Mouse (Mus musculus): Measurements from ENCODE around the gene Zkscan7. TPM values are rescaled to one million over a fixed set of nuclear protein-coding genes. Genes with fewer than 3 reads are reported as not detected.

Zkscan7 gene
- polyA plus RNA-seq, 1 experiment = 0.40 TPM

DNA sequence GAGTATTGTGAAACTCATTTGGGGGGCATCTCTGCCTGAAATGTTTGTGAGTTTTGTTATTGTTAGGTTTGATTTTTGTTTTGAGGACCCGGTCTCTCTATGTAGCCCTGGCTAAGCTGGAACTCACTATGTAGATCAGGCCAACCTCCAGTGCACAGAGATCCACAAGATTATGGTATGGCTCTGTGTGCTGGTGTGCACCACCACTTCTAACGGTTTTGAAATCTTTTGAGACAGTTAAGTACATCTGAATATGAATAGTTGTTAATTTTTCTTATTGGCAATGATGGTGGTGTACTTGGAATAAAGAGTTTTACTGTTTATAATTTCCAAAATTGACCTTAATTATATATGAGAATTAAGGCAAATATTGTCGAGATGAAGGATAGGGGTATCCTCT, 37.0 kb downstream of the Zkscan7 start:
- TF ChIP-seq MAX (IDR thresholded peaks at IDR 0.05) = no peak
- TF ChIP-seq CTCF (IDR thresholded peaks at IDR 0.05; ENCODE audit: control insufficient read depth, insufficient read depth, insufficient read length) = no peak
- TF ChIP-seq MYOG (IDR thresholded peaks at IDR 0.05; ENCODE audit: control insufficient read depth, extremely low read depth, insufficient read length) = no peak
- no peak for TF ChIP-seq CEBPB (IDR thresholded peaks at IDR 0.05; ENCODE audit: low read depth)
- no peak for TF ChIP-seq USF1 (IDR thresholded peaks at IDR 0.05; ENCODE audit: low read depth)
- TF ChIP-seq MYOD1 (IDR thresholded peaks at IDR 0.05; ENCODE audit: control insufficient read depth, insufficient read length, low read depth) = no peak
- no peak for TF ChIP-seq FOSL1 (IDR thresholded peaks at IDR 0.05; ENCODE audit: insufficient read depth, low read length, poor library complexity, severe bottlenecking)
- Histone ChIP-seq H3K4me3 (ENCODE audit: insufficient read depth, poor library complexity, severe bottlenecking) (no peak overlapping the region), H3K36me3 (ENCODE audit: control insufficient read depth, insufficient read depth) (no peaks in the 10 kb centered on the region)

DNA sequence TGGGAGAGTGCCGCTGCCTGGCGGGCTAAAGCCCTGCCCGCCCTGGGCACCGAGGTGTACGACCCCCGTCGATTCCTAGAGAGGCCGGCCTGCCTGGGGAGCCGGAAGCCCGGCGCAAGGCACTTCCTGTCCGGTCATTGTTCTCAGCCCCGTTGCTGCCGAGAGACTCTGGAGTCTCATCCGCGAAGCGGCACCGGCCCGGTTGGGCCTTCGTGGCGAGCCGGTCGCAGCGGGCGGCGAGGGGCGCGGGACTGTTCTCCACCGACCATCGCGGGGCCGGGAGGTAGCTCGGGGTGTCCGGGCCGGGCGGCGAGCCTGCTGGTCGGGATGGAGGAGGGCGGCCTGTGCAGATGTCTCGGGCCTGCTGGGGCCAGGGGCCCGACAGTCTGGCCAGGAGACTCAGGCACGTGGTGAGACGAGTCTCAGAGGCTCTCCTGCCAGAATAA, 37.5 kb downstream of the Zkscan7 start, which contains the start of gene Zfp105:
Zfp105 (plus strand) TSS at position 137 of the 446 bp plus-strand sequence.
- no peak for TF ChIP-seq MYOD1 (IDR thresholded peaks at IDR 0.05; ENCODE audit: control insufficient read depth, insufficient read length, low read depth)
- no peak for TF ChIP-seq MYOG (IDR thresholded peaks at IDR 0.05; ENCODE audit: control insufficient read depth, extremely low read depth, insufficient read length)
- TF ChIP-seq CEBPB (IDR thresholded peaks at IDR 0.05; ENCODE audit: low read depth) = no peak
- TF ChIP-seq CTCF (IDR thresholded peaks at IDR 0.05; ENCODE audit: control insufficient read depth, insufficient read depth, insufficient read length) = no peak
- no peak for TF ChIP-seq MAX (IDR thresholded peaks at IDR 0.05)
- TF ChIP-seq USF1 (IDR thresholded peaks at IDR 0.05; ENCODE audit: low read depth) = no peak
- TF ChIP-seq FOSL1 (IDR thresholded peaks at IDR 0.05; ENCODE audit: insufficient read depth, low read length, poor library complexity, severe bottlenecking) = no peak
- H3K36me3 ChIP-seq (ENCODE audit: control insufficient read depth, insufficient read depth) = no peaks in the 10 kb centered on the region
- no peaks in the 10 kb centered on the region for H3K79me2 ChIP-seq (ENCODE audit: control insufficient read depth, insufficient read depth)
- no peaks in the 10 kb centered on the region for H3K79me3 ChIP-seq (ENCODE audit: low read depth)
- H3ac ChIP-seq (ENCODE audit: control insufficient read depth, insufficient read length, low read depth) = no peak within 1 kb of the TSS
- H3K4me3 ChIP-seq (ENCODE audit: insufficient read depth, poor library complexity, severe bottlenecking) = no peak within 1 kb of the TSS
- H3K27me3 ChIP-seq (ENCODE audit: control insufficient read depth, insufficient read depth, insufficient read length) = peaks cover 21% of the 10 kb centered on the region

More for the DNA sequence above, 37.0 kb downstream of the Zkscan7 start:
- H3K27me3 ChIP-seq (ENCODE audit: control insufficient read depth, insufficient read depth, insufficient read length) = peaks cover 24% of the 10 kb centered on the region
- H3ac ChIP-seq (ENCODE audit: control insufficient read depth, insufficient read length, low read depth) = no peak overlapping the region
- H3K79me2 ChIP-seq (ENCODE audit: control insufficient read depth, insufficient read depth) = no peaks in the 10 kb centered on the region
- no peaks in the 10 kb centered on the region for H3K79me3 ChIP-seq (ENCODE audit: low read depth)

DNA sequence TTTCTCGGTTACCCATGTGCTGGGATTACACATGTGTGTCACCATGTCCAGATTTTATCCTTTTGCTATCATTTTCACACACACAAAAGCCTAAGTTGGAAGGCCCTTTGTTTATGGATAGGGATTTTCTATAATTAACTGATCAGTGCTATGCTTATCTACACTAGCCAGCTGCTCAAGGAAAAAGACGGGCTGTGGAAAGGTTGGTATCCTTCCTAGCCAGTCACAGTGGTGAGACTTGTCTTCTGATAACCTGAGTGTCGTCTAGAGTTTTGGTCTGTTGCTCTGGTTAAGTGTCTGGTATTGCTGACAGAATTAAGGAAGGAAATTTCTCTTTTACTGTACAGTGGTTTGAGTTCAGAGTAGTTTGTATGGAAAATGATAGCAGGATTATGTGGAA, 43.4 kb downstream of the Zkscan7 start:
- Histone ChIP-seq H3K79me3 (ENCODE audit: low read depth) (no peaks in the 10 kb centered on the region), H3K79me2 (ENCODE audit: control insufficient read depth, insufficient read depth) (no peaks in the 10 kb centered on the region), H3ac (ENCODE audit: control insufficient read depth, insufficient read length, low read depth) (no peak overlapping the region), H3K4me3 (ENCODE audit: insufficient read depth, poor library complexity, severe bottlenecking) (no peak overlapping the region), H3K36me3 (ENCODE audit: control insufficient read depth, insufficient read depth) (no peaks in the 10 kb centered on the region), H3K27me3 (ENCODE audit: control insufficient read depth, insufficient read depth, insufficient read length) (peaks cover 12% of the 10 kb centered on the region)
- TF ChIP-seq MYOG (IDR thresholded peaks at IDR 0.05; ENCODE audit: control insufficient read depth, extremely low read depth, insufficient read length) (no peak), MYOD1 (IDR thresholded peaks at IDR 0.05; ENCODE audit: control insufficient read depth, insufficient read length, low read depth) (no peak), CTCF (IDR thresholded peaks at IDR 0.05; ENCODE audit: control insufficient read depth, insufficient read depth, insufficient read length) (no peak), FOSL1 (IDR thresholded peaks at IDR 0.05; ENCODE audit: insufficient read depth, low read length, poor library complexity, severe bottlenecking) (no peak), MAX (IDR thresholded peaks at IDR 0.05) (no peak), CEBPB (IDR thresholded peaks at IDR 0.05; ENCODE audit: low read depth) (no peak)

Other genes with a start within 250 kb of the Zkscan7 start
- gene Topaz1, start 138.3 kb upstream of the Zkscan7 start, polyA plus RNA-seq (2012; fragmentation: generic; extraction: Trizol) = not detected
- 1.5 TPM for gene Tcaim, start 80.1 kb upstream of the Zkscan7 start, polyA plus RNA-seq (2012; fragmentation: generic; extraction: Trizol)
- 0.16 TPM for gene Gm35549, start 41.6 kb upstream of the Zkscan7 start, polyA plus RNA-seq (2012; fragmentation: generic; extraction: Trizol)
- gene Zfp445, start 19.7 kb upstream of the Zkscan7 start, polyA plus RNA-seq (2012; fragmentation: generic; extraction: Trizol) = 7.9 TPM
- gene Zfp105, start 37.4 kb downstream of the Zkscan7 start, polyA plus RNA-seq (2012; fragmentation: generic; extraction: Trizol) = not detected
- gene 1110059G10Rik, start 65.3 kb downstream of the Zkscan7 start, polyA plus RNA-seq (2012; fragmentation: generic; extraction: Trizol) = 4.9 TPM
- 11.6 TPM for gene Kif15, start 65.4 kb downstream of the Zkscan7 start, polyA plus RNA-seq (2012; fragmentation: generic; extraction: Trizol)
- 7.1 TPM for gene Tmem42, start 135.6 kb downstream of the Zkscan7 start, polyA plus RNA-seq (2012; fragmentation: generic; extraction: Trizol)
- 0.06 TPM for gene Tgm4, start 149.0 kb downstream of the Zkscan7 start, polyA plus RNA-seq (2012; fragmentation: generic; extraction: Trizol)
- gene Zdhhc3, start 227.5 kb downstream of the Zkscan7 start, polyA plus RNA-seq (2012; fragmentation: generic; extraction: Trizol) = 62.6 TPM
- 60.6 TPM for gene Exosc7, start 227.5 kb downstream of the Zkscan7 start, polyA plus RNA-seq (2012; fragmentation: generic; extraction: Trizol)